Mouse (Mus musculus): ENCODE measurements around the gene Zic2. TPM values are rescaled to one million over a fixed set of nuclear protein-coding genes. Genes with fewer than 3 reads are reported as not detected.

The Zic2 gene
- polyA plus RNA-seq, 1 experiment = 11.9 TPM

DNA sequence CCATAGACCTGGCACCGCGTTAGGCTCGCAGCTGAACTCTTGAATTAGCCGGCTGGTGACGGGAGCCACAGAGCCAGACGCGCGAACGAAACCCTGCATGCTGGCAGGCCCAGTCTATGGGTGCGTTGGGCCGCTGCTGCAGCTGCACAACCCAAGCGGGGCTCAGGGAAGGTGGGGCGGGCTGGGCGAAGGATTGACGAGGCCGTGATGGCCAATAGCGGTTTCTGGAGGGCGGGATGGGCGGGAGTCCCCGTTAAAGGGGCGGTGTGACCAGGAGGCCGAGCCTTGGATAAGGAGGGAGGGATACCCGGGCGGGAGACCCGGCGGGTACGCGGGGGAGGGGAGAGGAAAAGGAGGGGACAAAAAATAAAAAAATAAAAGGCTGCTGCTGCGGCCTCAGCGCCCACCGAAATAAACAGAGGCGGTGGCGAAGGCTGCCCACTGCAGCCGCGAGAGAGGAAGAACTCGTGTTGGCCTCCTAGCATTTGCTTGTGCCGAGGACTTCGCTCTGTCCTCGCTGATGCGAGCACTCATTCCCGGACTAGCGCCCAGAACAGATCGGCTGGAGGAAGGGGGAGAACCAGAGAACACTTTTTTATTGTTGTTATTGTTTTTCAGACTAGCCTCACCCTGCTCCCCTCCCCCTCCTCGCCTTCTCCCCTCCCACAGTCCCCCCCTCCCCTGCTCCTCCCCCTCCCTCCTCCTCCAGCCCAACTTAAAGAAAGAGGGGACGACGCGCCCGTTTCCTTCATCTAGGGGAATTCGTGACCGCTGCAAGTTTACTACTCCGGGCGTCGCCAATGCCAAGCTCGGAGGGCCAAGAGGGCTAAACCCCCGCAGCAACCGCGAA, 969 bp upstream of the Zic2 start:
- TF ChIP-seq CTCF (IDR thresholded peaks at IDR 0.05; ENCODE audit: extremely low read depth, insufficient read depth, low read length) (no peak), POLR2A (IDR thresholded peaks at IDR 0.05; ENCODE audit: extremely low read depth, insufficient read depth, low read length) (peak; percentile 35; the same call in 1 of the 2 replicates)
- no peaks in the 10 kb centered on the region for H3K4me1 ChIP-seq (ENCODE audit: control insufficient read depth, insufficient read depth, low read length)
- peak overlapping the region; percentile 23 for H3K4me3 ChIP-seq (ENCODE audit: insufficient read depth, low read length)
- peak overlapping the region; percentile 100 for H3K27ac ChIP-seq (ENCODE audit: insufficient read depth, low read length)

DNA sequence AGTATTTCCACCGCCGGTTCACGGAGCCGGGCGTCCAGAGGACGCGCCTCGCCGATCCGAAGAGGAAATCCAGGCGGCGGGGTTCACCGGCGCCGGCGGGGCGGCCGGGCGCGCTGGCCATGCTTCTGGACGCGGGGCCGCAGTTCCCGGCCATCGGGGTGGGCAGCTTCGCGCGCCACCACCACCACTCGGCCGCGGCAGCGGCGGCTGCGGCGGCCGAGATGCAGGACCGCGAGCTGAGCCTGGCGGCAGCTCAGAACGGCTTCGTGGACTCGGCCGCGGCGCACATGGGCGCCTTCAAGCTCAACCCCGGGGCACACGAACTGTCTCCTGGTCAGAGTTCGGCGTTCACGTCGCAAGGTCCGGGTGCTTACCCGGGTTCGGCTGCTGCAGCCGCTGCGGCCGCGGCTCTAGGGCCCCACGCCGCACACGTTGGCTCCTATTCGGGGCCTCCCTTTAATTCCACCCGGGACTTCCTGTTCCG, 364 bp downstream of the Zic2 start:
- peak overlapping the region; percentile 87; the same call in 1 of the 2 replicates for H3K27ac ChIP-seq (ENCODE audit: insufficient read depth, low read length)
- TF ChIP-seq CTCF (IDR thresholded peaks at IDR 0.05; ENCODE audit: extremely low read depth, insufficient read depth, low read length) (no peak), POLR2A (IDR thresholded peaks at IDR 0.05; ENCODE audit: extremely low read depth, insufficient read depth, low read length) (no peak)
- peak overlapping the region; percentile 23 for H3K4me3 ChIP-seq (ENCODE audit: insufficient read depth, low read length)
- no peaks in the 10 kb centered on the region for H3K4me1 ChIP-seq (ENCODE audit: control insufficient read depth, insufficient read depth, low read length)

DNA sequence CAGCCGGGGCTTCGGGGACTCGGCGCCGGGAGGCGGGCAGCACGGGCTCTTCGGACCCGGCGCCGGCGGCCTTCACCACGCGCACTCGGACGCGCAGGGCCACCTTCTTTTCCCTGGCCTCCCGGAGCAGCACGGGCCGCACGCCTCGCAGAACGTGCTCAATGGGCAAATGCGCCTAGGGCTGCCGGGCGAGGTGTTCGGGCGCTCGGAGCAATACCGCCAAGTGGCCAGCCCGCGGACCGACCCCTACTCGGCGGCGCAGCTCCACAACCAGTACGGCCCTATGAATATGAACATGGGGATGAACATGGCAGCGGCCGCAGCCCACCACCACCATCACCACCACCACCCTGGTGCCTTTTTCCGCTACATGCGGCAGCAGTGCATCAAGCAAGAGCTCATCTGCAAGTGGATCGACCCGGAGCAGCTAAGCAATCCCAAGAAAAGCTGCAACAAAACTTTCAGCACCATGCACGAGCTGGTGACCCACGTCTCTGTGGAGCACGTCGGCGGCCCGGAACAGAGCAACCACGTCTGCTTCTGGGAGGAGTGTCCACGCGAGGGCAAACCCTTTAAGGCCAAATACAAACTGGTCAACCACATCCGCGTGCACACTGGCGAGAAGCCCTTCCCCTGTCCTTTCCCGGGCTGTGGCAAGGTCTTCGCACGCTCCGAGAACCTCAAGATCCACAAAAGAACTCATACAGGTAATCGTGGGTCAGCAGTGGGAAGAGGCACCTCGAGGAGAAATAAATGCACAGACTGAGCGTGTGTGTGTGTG, 996 bp downstream of the Zic2 start:
- H3K27ac ChIP-seq (ENCODE audit: insufficient read depth, low read length) = peak overlapping the region; percentile 87; the same call in 1 of the 2 replicates
- TF ChIP-seq CTCF (IDR thresholded peaks at IDR 0.05; ENCODE audit: extremely low read depth, insufficient read depth, low read length) (no peak), POLR2A (IDR thresholded peaks at IDR 0.05; ENCODE audit: extremely low read depth, insufficient read depth, low read length) (no peak)
- no peaks in the 10 kb centered on the region for H3K4me1 ChIP-seq (ENCODE audit: control insufficient read depth, insufficient read depth, low read length)
- peak overlapping the region; percentile 23 for H3K4me3 ChIP-seq (ENCODE audit: insufficient read depth, low read length)

DNA sequence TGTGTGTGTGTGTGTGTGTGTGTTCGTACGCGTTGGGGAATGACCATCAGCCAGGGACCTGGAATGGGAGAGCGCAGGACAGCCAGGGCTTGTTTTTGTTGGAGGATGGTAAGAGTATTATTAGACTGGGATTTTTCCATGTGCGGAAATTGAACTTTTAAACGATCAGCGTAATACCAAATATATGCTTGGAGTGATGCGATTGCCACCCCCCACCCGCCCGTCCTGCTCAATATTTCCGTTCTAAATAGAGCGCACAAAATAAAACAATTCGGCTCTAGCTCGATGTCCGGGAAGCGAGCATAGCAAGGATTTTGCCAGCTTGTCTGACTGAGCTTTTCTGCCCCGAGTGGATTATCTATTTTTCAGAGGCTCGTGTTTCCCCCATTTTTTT, 1.6 kb downstream of the Zic2 start:
- no peak overlapping the region for H3K27ac ChIP-seq (ENCODE audit: insufficient read depth, low read length)
- no peak for TF ChIP-seq CTCF (IDR thresholded peaks at IDR 0.05; ENCODE audit: extremely low read depth, insufficient read depth, low read length)
- no peak for TF ChIP-seq POLR2A (IDR thresholded peaks at IDR 0.05; ENCODE audit: extremely low read depth, insufficient read depth, low read length)
- peak overlapping the region; percentile 23 for H3K4me3 ChIP-seq (ENCODE audit: insufficient read depth, low read length)
- H3K4me1 ChIP-seq (ENCODE audit: control insufficient read depth, insufficient read depth, low read length) = no peaks in the 10 kb centered on the region

DNA sequence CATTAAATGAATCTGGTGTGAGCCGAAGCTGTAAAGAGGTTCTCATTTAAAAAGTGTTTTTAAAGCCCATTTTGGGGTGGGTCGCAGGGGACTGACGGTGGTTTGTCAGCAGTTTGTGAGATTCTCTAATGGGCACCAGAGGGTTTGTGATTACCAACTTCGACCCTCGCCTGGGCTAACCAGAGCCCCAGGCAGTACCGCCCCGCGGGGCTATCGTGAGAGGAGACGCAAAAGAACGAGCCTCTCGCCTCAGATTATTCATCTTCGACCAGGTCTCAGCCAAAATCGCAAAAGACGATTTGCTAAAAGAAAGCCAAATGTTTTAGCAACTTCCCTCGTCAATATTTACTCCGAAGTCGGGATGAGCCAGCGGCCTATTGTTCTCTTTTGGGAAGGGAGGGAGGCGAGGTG, 2.0 kb downstream of the Zic2 start:
- Histone ChIP-seq H3K27ac (ENCODE audit: insufficient read depth, low read length) (peak overlapping the region; percentile 87), H3K4me3 (ENCODE audit: insufficient read depth, low read length) (peak overlapping the region; percentile 23), H3K4me1 (ENCODE audit: control insufficient read depth, insufficient read depth, low read length) (no peaks in the 10 kb centered on the region)
- TF ChIP-seq CTCF (IDR thresholded peaks at IDR 0.05; ENCODE audit: extremely low read depth, insufficient read depth, low read length) (no peak), POLR2A (IDR thresholded peaks at IDR 0.05; ENCODE audit: extremely low read depth, insufficient read depth, low read length) (no peak)

DNA sequence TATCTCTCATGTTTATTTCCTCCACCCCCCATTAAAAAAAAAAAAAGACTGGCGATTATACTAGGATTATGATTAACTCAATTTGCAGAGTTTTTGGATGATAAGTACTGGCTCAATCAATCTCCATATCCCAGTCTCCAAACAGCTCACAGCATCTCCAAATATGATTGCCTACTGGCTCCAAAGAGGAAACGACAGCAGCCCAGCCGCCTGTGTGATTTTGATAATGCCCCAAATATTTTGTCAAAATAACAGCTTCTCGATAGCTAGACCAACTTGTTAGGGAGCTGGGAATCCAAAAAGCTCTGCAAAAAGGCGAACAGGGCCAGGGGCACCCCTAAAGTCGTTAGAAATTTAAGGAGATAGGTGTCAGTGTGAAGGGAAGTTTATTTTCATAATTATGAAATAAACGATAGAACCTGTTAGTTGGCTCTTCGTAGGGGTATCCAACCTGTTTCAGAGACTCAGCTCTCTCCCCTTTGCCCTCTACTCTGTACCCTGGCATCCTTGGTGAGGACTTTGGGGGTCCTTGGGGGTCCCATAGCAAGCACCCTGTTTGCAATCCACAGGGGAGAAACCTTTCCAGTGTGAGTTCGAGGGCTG, 2.8 kb downstream of the Zic2 start:
- no peaks in the 10 kb centered on the region for H3K4me1 ChIP-seq (ENCODE audit: control insufficient read depth, insufficient read depth, low read length)
- peak overlapping the region; percentile 93 for H3K27ac ChIP-seq (ENCODE audit: insufficient read depth, low read length)
- TF ChIP-seq POLR2A (IDR thresholded peaks at IDR 0.05; ENCODE audit: extremely low read depth, insufficient read depth, low read length) (no peak), CTCF (IDR thresholded peaks at IDR 0.05; ENCODE audit: extremely low read depth, insufficient read depth, low read length) (no peak)
- H3K4me3 ChIP-seq (ENCODE audit: insufficient read depth, low read length) = peak overlapping the region; percentile 55

DNA sequence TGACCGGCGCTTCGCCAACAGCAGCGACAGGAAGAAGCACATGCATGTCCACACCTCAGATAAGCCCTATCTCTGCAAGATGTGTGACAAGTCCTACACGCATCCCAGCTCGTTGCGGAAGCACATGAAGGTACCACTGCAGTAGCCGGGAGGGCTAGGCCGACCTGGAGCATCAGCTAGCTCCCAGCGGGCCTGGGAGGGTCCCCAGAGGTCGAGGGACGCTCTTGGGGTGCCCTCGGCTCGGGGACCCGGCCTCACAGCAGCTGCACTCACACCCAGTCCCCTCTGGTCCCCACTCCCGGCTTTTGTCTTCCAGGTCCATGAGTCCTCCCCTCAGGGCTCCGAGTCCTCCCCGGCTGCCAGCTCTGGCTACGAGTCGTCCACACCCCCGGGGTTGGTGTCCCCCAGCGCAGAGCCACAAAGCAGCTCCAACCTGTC, 3.4 kb downstream of the Zic2 start:
- Histone ChIP-seq H3K27ac (ENCODE audit: insufficient read depth, low read length) (peak overlapping the region; percentile 93), H3K4me3 (ENCODE audit: insufficient read depth, low read length) (peak overlapping the region; percentile 55), H3K4me1 (ENCODE audit: control insufficient read depth, insufficient read depth, low read length) (no peaks in the 10 kb centered on the region)
- TF ChIP-seq CTCF (IDR thresholded peaks at IDR 0.05; ENCODE audit: extremely low read depth, insufficient read depth, low read length) = no peak
- no peak for TF ChIP-seq POLR2A (IDR thresholded peaks at IDR 0.05; ENCODE audit: extremely low read depth, insufficient read depth, low read length)

DNA sequence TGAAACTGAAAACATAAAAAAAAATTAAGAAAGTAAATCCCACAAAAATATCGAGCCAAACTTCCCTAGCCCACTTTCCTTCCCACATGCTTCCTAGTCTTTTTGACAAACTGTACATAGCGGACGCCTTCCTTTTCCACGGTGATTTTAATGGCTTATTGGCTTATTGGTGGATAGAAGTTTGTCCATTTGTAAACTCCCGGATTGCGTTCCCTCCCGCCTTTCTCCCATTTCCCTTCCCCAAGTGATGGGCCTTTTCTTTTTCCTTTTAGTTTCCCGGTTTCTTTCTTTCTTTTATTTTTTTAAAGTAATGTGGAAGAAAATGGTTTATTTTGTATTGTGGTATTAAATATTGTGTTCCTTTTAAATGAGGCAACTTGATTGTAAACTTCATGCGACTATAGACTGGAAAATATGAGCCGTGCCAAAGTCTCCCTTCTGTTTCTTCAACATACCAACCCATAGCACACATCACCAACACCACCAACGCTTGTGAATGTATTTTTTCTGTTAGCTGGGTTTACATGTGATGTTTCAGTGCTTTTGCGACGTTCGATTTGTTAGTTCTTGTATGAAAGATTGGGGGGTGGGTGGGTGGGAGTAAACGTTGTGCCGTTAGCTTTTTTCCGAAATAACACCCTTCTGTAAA, 4.3 kb downstream of the Zic2 start:
- no peak overlapping the region; the same call in 1 of the 2 replicates for H3K27ac ChIP-seq (ENCODE audit: insufficient read depth, low read length)
- H3K4me3 ChIP-seq (ENCODE audit: insufficient read depth, low read length) = no peak overlapping the region; the same call in 1 of the 2 replicates
- H3K4me1 ChIP-seq (ENCODE audit: control insufficient read depth, insufficient read depth, low read length) = no peaks in the 10 kb centered on the region
- TF ChIP-seq POLR2A (IDR thresholded peaks at IDR 0.05; ENCODE audit: extremely low read depth, insufficient read depth, low read length) (no peak), CTCF (IDR thresholded peaks at IDR 0.05; ENCODE audit: extremely low read depth, insufficient read depth, low read length) (no peak)

DNA sequence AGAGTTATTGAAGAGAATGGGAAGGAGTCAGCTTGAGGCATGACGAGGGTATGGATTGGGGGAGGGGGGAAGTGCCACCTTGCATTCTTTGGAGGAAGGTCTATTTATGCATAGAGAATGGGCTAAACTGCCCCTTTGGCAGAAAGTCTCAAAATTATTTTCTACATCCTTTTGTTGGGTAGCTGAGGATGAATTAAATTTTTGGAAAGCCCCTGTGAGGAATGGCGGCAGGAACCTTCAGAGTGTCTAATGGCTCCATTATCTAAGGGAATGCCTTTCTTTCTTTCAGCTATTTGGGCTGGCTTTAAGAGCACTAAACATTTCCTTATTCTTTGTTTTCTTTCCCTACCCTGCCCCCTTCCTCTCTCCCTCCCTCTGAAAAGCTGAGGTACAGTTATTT, 5.1 kb downstream of the Zic2 start:
- H3K4me1 ChIP-seq (ENCODE audit: control insufficient read depth, insufficient read depth, low read length) = no peaks in the 10 kb centered on the region
- H3K4me3 ChIP-seq (ENCODE audit: insufficient read depth, low read length) = no peak overlapping the region
- no peak for TF ChIP-seq POLR2A (IDR thresholded peaks at IDR 0.05; ENCODE audit: extremely low read depth, insufficient read depth, low read length)
- TF ChIP-seq CTCF (IDR thresholded peaks at IDR 0.05; ENCODE audit: extremely low read depth, insufficient read depth, low read length) = no peak
- peak overlapping the region; percentile 23; the same call in 1 of the 2 replicates for H3K27ac ChIP-seq (ENCODE audit: insufficient read depth, low read length)

Measured in cortical plate, adult 2 months (tissue).